Mouse (Mus musculus) lung, postnatal 0 days (tissue): ENCODE measurements at regions not wholly inside any gene's neighbourhood (a gene's known extent, or its start where the extent isn't known, plus 50 kb on each side); places are given as distances from the start of the nearest gene placed in this dataset.

Experiments used
- ATAC-seq: fragments of 200-750 bp; cut with Nextera tagmentation; 2 replicates; pipeline ENCODE4 v1.8.0; 2017; ENCODE audit warnings: moderate library complexity
- DNase-seq: peaks from one replicate; pipeline ENCODE4 v3.0.0-alpha.2; 2016; ENCODE audit warnings: low spot score
- H3K27ac ChIP-seq: fragments of 300-500 bp; sonication (generic); 2 replicates; pipeline ENCODE4 v1.5.1; 2014; ENCODE audit warnings: antibody characterized with exemption, mild to moderate bottlenecking, low read length, mixed read lengths
- H3K27me3 ChIP-seq: fragments of 300-500 bp; sonication (generic); replicated peaks from 2 replicates; pipeline ENCODE4 v1.6.1; 2014; ENCODE audit warnings: low read length, mixed read lengths; ENCODE audit not compliant: insufficient read depth
- H3K36me3 ChIP-seq: fragments of 300-500 bp; sonication (generic); 2 replicates; pipeline ENCODE4 v1.6.1; 2014; ENCODE audit warnings: low read length, mixed read lengths; ENCODE audit not compliant: insufficient read depth
- H3K4me1 ChIP-seq: fragments of 300-500 bp; sonication (generic); 2 replicates; pipeline ENCODE4 v1.6.1; 2014; ENCODE audit warnings: antibody characterized with exemption, low read depth, low read length, mixed read lengths; ENCODE audit not compliant: insufficient read depth
- H3K4me2 ChIP-seq: fragments of 300-500 bp; sonication (generic); replicated peaks from 2 replicates; pipeline ENCODE4 v1.6.1; 2014; ENCODE audit warnings: low read depth, mild to moderate bottlenecking, low read length, moderate library complexity, mixed read lengths
- H3K4me3 ChIP-seq: fragments of 300-500 bp; sonication (generic); 2 replicates; pipeline ENCODE4 v1.5.1; 2014; ENCODE audit warnings: low read depth, low read length
- H3K9ac ChIP-seq: fragments of 300-500 bp; sonication (generic); replicated peaks from 2 replicates; pipeline ENCODE4 v1.6.1; 2014; ENCODE audit warnings: low read depth, mild to moderate bottlenecking
- H3K9me3 ChIP-seq: fragments of 300-500 bp; sonication (generic); 2 replicates; pipeline ENCODE4 v1.6.1; 2016; ENCODE audit warnings: low read length, mixed read lengths
- CTCF ChIP-seq: IDR thresholded peaks from 2 replicates; pipeline ENCODE4 v1.5.1; 2016; ENCODE audit warnings: antibody characterized with exemption, mild to moderate bottlenecking
- EP300 ChIP-seq: IDR thresholded peaks from 2 replicates; pipeline ENCODE4 v1.6.1; 2016; ENCODE audit warnings: antibody characterized with exemption, mild to moderate bottlenecking, control low read depth
- WGBS: fragments of 180-500 bp; shearing (Covaris S2); extraction: QIAGEN DNeasy Blood & Tissue Kit; methylation state at CpG from one replicate; pipeline ENCODE4 v1.1.7; 2014; 5-methylcytosine and 5-hydroxymethylcytosine counted together

DNA sequence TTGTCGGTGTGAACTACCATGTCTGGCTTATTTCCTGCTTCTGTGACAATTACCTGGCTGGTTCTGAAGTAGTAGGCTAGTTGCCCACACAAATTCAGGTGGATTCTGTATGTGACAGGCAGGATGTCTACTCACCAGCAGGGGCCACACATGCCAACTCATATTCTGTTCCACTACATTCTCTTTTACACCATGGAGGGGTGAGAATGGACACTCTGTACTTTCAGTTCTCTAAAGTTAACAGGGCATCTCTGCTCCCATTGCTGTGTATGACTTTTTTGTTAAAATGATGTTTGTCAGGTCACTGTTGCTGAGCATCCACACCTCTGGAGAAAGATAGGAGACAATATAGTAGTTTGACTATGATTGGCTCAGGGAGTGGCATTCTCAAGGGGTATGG is 232.3 kb upstream of the Thrb start:
- peaks cover 7% of the 10 kb centered on the region; the same call in 1 of the 2 replicates for H3K4me1 ChIP-seq
- ATAC-seq = no peak
- no peak for TF ChIP-seq EP300
- no peak for TF ChIP-seq CTCF
- H3K27ac ChIP-seq = no peak overlapping the region
- no peak overlapping the region for H3K9ac ChIP-seq
- WGBS = 72% methylated on average over 1 of the region's 1 CpGs
- no peaks in the 10 kb centered on the region for H3K9me3 ChIP-seq
- no peak for DNase-seq
- H3K27me3 ChIP-seq = no peaks in the 10 kb centered on the region
- H3K4me2 ChIP-seq = no peak overlapping the region
- no peaks in the 10 kb centered on the region for H3K36me3 ChIP-seq
- H3K4me3 ChIP-seq = no peak overlapping the region

DNA sequence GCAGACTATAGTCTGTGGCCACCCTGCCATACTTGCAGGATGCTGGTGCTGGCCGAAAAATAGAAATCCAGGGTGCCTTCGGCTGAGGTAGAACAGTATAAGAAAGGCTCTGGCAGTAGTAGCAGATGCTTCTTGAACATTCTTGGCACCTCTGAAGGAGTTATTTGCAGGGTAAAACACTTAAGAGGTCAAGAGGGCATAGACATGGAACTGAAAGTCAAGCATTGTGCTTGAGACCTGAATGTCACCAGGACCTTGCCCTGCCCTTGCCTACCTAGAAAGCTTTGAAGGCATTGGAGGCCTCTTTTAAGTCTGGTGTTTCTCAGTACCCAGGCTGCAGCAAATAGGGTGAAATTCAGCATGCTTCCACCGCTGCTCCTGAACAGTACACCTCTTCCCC is 230.9 kb upstream of the Thrb start:
- Histone ChIP-seq H3K27ac (no peak overlapping the region), H3K27me3 (no peaks in the 10 kb centered on the region), H3K4me1 (peaks cover 7% of the 10 kb centered on the region; the same call in 1 of the 2 replicates), H3K9ac (no peak overlapping the region), H3K9me3 (no peaks in the 10 kb centered on the region), H3K4me2 (no peak overlapping the region), H3K36me3 (no peaks in the 10 kb centered on the region), H3K4me3 (no peak overlapping the region)
- peak; percentile 75 for ATAC-seq
- TF ChIP-seq CTCF (no peak), EP300 (no peak)
- DNase-seq = peak; percentile 56
- 67% methylated on average over 3 of the region's 3 CpGs for WGBS

DNA sequence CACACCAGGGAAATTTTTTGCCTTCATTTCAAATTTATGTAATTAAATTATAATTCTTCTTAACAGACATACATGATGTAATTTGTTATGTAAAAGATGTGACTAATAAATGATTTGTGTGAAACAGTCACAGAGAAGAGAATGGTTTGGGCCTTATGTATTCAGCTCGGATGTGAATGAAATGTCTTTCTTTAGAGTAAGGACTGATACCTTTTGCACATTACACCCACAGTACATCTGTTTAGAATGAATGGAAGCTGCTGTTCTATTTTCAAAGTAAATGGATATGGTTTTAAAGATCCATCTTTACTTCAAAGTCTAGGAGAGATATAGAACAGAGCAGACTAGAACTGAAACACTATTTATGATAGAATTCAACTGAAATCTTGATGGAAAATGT is 226.7 kb upstream of the Thrb start:
- WGBS = 82% methylated on average over 1 of the region's 1 CpGs
- Histone ChIP-seq H3K9me3 (no peaks in the 10 kb centered on the region), H3K4me3 (no peak overlapping the region), H3K4me1 (peaks cover 7% of the 10 kb centered on the region; the same call in 1 of the 2 replicates), H3K27me3 (no peaks in the 10 kb centered on the region), H3K27ac (no peak overlapping the region), H3K4me2 (no peak overlapping the region), H3K36me3 (no peaks in the 10 kb centered on the region), H3K9ac (no peak overlapping the region)
- ATAC-seq = no peak
- no peak for DNase-seq
- TF ChIP-seq EP300 = no peak
- TF ChIP-seq CTCF = no peak

DNA sequence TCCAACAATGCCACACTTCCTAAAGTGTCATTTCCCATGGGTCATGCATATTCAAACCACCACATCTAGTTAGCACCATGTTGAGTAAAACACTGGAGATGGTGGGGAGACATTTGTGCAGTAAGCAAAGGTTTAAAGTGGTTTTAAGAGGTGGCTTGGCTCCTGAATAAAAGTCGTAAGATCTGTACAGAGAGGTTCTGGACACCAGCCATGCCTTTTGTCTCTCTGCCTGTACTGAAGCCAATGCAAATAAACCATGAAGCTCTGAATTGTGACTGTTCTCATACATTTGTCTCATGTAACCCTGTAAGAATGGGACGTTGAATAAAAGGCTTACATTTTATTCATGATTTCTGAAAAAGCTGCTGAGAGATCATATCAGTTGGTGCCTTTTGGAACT is 202.1 kb upstream of the Thrb start:
- TF ChIP-seq CTCF (no peak), EP300 (no peak)
- no peaks in the 10 kb centered on the region for H3K4me1 ChIP-seq
- H3K36me3 ChIP-seq = no peaks in the 10 kb centered on the region
- ATAC-seq (no peak), DNase-seq (peak; percentile 37)
- no peak overlapping the region for H3K4me3 ChIP-seq
- H3K9ac ChIP-seq = no peak overlapping the region
- H3K27ac ChIP-seq = no peak overlapping the region
- H3K4me2 ChIP-seq = no peak overlapping the region
- no peaks in the 10 kb centered on the region for H3K27me3 ChIP-seq
- no peaks in the 10 kb centered on the region for H3K9me3 ChIP-seq
- WGBS = 28% methylated on average over 2 of the region's 2 CpGs

DNA sequence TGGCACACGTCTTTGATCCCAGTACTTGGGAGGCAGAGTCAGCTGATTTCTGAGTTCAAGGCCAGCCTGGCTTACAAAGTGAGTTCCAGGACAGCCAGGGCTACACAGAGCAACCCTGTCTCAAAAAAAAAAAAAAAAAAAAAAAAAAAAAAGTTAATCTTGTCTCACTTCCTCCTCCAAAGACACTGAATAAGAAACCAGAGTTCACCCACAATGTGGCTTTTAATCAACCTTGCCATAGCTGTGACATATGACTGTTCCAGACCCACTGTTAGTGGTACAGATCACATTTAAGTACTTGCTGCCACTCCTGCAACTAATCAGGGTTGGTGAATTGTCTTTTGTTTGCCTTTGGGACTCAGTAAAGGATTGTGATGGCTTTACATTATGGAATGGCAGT is 181.1 kb upstream of the Thrb start:
- TF ChIP-seq EP300 (no peak), CTCF (no peak)
- H3K4me2 ChIP-seq = no peak overlapping the region
- H3K27ac ChIP-seq = no peak overlapping the region
- H3K9me3 ChIP-seq = no peaks in the 10 kb centered on the region
- no peaks in the 10 kb centered on the region for H3K4me1 ChIP-seq
- H3K27me3 ChIP-seq = no peaks in the 10 kb centered on the region
- DNase-seq (no peak), ATAC-seq (no peak)
- no peak overlapping the region for H3K4me3 ChIP-seq
- no peaks in the 10 kb centered on the region for H3K36me3 ChIP-seq
- no peak overlapping the region for H3K9ac ChIP-seq
- WGBS = 91% methylated on average over 1 of the region's 1 CpGs

DNA sequence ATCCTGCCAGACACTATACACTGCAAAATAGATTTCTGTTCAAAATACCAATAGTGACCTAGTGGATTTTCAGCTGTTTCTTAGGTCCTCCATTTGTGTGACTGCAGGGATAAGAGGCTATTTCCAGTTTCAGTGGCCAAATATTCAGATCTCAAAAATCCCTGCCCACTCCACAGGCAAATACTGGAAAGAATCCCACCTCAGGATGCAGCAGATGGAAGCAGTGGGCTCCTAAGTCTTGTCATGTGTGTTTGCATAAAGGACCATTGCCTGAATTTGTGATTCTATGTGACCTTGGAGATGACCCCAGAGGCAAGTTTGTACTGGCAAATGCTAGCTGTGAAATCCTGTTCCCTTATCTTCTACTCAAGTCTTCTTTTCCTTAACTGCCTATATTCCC is 175.2 kb upstream of the Thrb start:
- Histone ChIP-seq H3K9ac (no peak overlapping the region), H3K4me3 (no peak overlapping the region), H3K27me3 (no peaks in the 10 kb centered on the region), H3K27ac (no peak overlapping the region), H3K4me2 (no peak overlapping the region), H3K9me3 (no peaks in the 10 kb centered on the region), H3K4me1 (no peaks in the 10 kb centered on the region), H3K36me3 (no peaks in the 10 kb centered on the region)
- ATAC-seq (no peak), DNase-seq (no peak)
- TF ChIP-seq CTCF (no peak), EP300 (no peak)

DNA sequence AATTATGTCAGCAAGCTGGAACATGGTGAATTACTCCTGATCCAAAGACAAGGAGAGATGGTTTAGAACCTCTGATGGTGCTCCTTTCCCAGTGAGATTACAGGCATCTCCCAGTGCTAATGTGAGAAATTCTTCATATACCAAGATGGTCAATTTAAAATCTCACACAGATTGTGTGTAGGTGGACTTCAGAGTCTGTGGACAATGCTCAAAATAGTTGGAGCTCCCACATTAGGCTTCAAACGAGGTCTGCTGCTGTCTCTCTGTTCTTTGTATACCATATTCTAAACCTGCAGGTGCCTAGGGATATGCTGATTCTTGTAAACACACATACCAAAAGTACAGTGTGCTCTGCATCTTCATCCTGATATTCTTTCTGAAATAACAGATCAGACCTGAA is 146.3 kb upstream of the Thrb start:
- H3K9ac ChIP-seq = no peak overlapping the region
- H3K4me2 ChIP-seq = no peak overlapping the region
- DNase-seq = no peak
- H3K9me3 ChIP-seq = no peaks in the 10 kb centered on the region
- TF ChIP-seq EP300 (no peak), CTCF (no peak)
- H3K27ac ChIP-seq = no peak overlapping the region
- no peaks in the 10 kb centered on the region for H3K4me1 ChIP-seq
- no peak overlapping the region for H3K4me3 ChIP-seq
- no peak for ATAC-seq
- H3K36me3 ChIP-seq = no peaks in the 10 kb centered on the region
- no peaks in the 10 kb centered on the region for H3K27me3 ChIP-seq
- 23% methylated on average over 1 of the region's 1 CpGs for WGBS
